Mouse (Mus musculus): ENCODE data around the gene G6pc. TPM values are rescaled to one million over a fixed set of nuclear protein-coding genes. Genes with fewer than 3 reads are reported as not detected.

The G6pc gene
- polyA plus RNA-seq, 1 experiment from 2014 or later, result not detected

DNA sequence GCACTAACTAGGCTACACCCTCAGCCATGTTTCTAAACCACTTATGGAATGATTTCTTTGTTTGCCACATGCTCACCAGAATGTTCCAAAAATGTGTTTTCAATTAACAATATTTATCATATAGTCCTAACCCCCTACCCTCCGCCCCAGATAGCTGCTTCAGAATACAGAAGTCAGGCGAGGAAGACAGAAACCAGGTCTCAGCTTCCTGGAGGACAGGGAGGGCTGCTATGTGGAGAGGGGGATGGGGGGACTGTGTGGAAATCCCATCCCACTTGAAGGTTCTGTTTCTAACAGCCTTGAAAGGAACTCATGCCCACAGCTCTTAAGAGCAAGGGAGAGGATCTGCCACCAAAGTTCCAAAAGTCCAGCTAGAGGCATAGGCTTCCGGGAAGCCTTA lies 18.1 kb upstream of the G6pc start:
- H3K4me1 ChIP-seq (ENCODE audit: control insufficient read depth, insufficient read depth, low read length), result no peaks in the 10 kb centered on the region
- no peaks in the 10 kb centered on the region for H3K27me3 ChIP-seq (ENCODE audit: control insufficient read depth, insufficient read depth, low read length)
- H3K9ac ChIP-seq (replicated peaks; ENCODE audit: low read length), result no peak overlapping the region
- H3K4me2 ChIP-seq (ENCODE audit: low read depth, low read length), result no peak overlapping the region
- DNase-seq (ENCODE audit: low spot score), result peak; percentile 30
- ATAC-seq (replicated peaks; ENCODE audit: insufficient number of reproducible peaks, low FRiP score, low TSS enrichment, low read depth), result no peak
- H3K36me3 ChIP-seq (replicated peaks; ENCODE audit: control insufficient read depth, insufficient read depth, low read depth, low read length), result no peaks in the 10 kb centered on the region
- 65% methylated on average over 3 of the region's 3 CpGs for WGBS
- H3K9me3 ChIP-seq (replicated peaks; ENCODE audit: control insufficient read depth, low read length), result no peaks in the 10 kb centered on the region
- no peak overlapping the region for H3K27ac ChIP-seq (replicated peaks; ENCODE audit: low read depth, low read length)
- H3K4me3 ChIP-seq (ENCODE audit: low read depth, low read length), result no peak overlapping the region

DNA sequence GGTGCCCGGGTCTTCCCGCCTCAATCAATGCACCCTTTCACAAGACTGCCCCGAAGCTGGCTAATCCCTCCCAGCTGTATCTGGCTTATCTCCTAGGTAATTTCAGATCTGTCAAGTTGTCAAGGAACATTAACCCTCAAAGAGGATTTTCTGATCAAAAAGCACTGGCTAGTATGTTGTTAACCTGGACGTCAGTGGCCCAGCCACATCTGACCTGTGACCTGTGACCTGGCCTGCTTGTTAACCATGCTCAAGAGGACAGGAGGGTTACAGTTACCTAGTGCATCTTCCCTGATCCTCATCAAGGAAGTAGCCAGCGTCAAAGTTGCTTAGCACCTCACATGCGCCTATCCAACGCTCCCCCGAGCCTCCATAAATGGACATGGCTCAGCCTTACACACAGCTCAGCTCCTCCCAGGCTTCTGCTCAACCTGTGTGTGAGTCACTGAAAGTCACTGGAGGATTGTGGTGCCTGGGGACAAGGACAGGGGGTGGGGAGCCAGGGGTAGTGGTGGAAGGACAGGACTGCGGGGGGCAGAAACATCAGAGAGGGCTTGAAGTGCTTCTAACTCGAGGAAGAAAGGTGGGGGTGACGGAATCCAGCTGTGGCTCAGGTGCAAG lies 16.2 kb upstream of the G6pc start:
- H3K4me3 ChIP-seq (ENCODE audit: low read depth, low read length), result no peak overlapping the region
- H3K9me3 ChIP-seq (replicated peaks; ENCODE audit: control insufficient read depth, low read length), result no peaks in the 10 kb centered on the region
- H3K36me3 ChIP-seq (replicated peaks; ENCODE audit: control insufficient read depth, insufficient read depth, low read depth, low read length), result no peaks in the 10 kb centered on the region
- H3K27me3 ChIP-seq (ENCODE audit: control insufficient read depth, insufficient read depth, low read length), result no peaks in the 10 kb centered on the region
- H3K4me2 ChIP-seq (ENCODE audit: low read depth, low read length), result no peak overlapping the region; the same call in 1 of the 2 replicates
- H3K9ac ChIP-seq (replicated peaks; ENCODE audit: low read length), result no peak overlapping the region
- no peak overlapping the region for H3K27ac ChIP-seq (replicated peaks; ENCODE audit: low read depth, low read length)
- WGBS, result 55% methylated on average over 11 of the region's 11 CpGs
- no peaks in the 10 kb centered on the region for H3K4me1 ChIP-seq (ENCODE audit: control insufficient read depth, insufficient read depth, low read length)
- DNase-seq (ENCODE audit: low spot score), result peak; percentile 18
- ATAC-seq (replicated peaks; ENCODE audit: insufficient number of reproducible peaks, low FRiP score, low TSS enrichment, low read depth), result no peak

DNA sequence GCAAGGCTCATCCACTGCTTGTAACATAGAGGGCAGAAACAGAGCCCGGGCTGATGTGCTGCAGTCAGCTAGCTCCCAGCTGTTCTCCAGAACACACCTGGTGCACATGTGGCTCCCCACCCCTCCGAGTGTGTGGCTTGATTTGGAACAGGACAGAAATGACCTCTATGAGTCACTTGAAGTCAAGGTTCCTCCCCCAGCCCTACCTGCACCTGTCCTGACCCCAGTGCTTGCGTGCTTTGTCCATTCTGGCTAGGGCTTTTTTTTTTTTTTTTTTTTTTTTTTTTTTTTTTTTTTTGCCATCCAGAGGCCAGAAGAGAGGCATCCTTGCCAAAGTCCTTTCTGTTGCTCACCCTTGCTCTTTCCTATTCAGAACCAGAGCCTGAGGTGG lies 15.6 kb upstream of the G6pc start:
- no peak overlapping the region for H3K4me2 ChIP-seq (ENCODE audit: low read depth, low read length)
- no peak for ATAC-seq (replicated peaks; ENCODE audit: insufficient number of reproducible peaks, low FRiP score, low TSS enrichment, low read depth)
- WGBS, result 50% methylated on average over 3 of the region's 3 CpGs

DNA sequence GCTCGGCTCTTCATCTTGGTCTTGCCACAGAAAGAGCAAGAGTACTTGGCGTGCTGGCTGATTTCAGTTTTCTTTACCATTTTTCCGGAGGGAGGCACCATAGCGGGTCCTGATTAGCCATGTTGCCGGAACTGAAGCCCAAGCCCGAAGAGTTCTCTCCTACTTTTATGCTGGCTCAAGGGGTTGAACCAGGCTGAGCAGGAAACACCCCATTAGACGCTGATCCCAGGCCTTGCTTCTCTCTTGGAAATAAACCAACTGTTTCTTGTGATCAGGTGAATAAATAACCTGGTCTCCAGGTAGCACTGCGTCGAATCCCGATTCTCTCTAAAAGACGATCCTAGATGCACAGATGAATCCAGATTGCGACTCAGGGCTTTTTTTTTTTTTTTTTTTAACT lies 13.9 kb upstream of the G6pc start:
- no peaks in the 10 kb centered on the region for H3K36me3 ChIP-seq (replicated peaks; ENCODE audit: control insufficient read depth, insufficient read depth, low read depth, low read length)
- H3K4me1 ChIP-seq (ENCODE audit: control insufficient read depth, insufficient read depth, low read length), result no peaks in the 10 kb centered on the region
- H3K4me2 ChIP-seq (ENCODE audit: low read depth, low read length), result no peak overlapping the region
- H3K27ac ChIP-seq (replicated peaks; ENCODE audit: low read depth, low read length), result no peak overlapping the region
- H3K9me3 ChIP-seq (replicated peaks; ENCODE audit: control insufficient read depth, low read length), result no peaks in the 10 kb centered on the region
- no peak overlapping the region for H3K9ac ChIP-seq (replicated peaks; ENCODE audit: low read length)
- H3K27me3 ChIP-seq (ENCODE audit: control insufficient read depth, insufficient read depth, low read length), result no peaks in the 10 kb centered on the region
- H3K4me3 ChIP-seq (ENCODE audit: low read depth, low read length), result no peak overlapping the region
- DNase-seq (ENCODE audit: low spot score) (no peak), ATAC-seq (replicated peaks; ENCODE audit: insufficient number of reproducible peaks, low FRiP score, low TSS enrichment, low read depth) (no peak)
- whole genome bisulfite sequencing, result 90% methylated on average over 12 of the region's 12 CpGs

More for the DNA sequence above, 15.6 kb upstream of the G6pc start:
- H3K9ac ChIP-seq (replicated peaks; ENCODE audit: low read length), result no peak overlapping the region
- no peak overlapping the region for H3K4me3 ChIP-seq (ENCODE audit: low read depth, low read length)
- no peak overlapping the region for H3K27ac ChIP-seq (replicated peaks; ENCODE audit: low read depth, low read length)
- DNase-seq (ENCODE audit: low spot score), result no peak
- no peaks in the 10 kb centered on the region for H3K4me1 ChIP-seq (ENCODE audit: control insufficient read depth, insufficient read depth, low read length)
- no peaks in the 10 kb centered on the region for H3K9me3 ChIP-seq (replicated peaks; ENCODE audit: control insufficient read depth, low read length)
- no peaks in the 10 kb centered on the region for H3K36me3 ChIP-seq (replicated peaks; ENCODE audit: control insufficient read depth, insufficient read depth, low read depth, low read length)
- no peaks in the 10 kb centered on the region for H3K27me3 ChIP-seq (ENCODE audit: control insufficient read depth, insufficient read depth, low read length)

GRCm38 (mm10) chr11:101354438-101355010 lies 12.8 kb upstream of the G6pc start:
- WGBS, result 81% methylated on average over 5 of the region's 5 CpGs
- H3K4me3 ChIP-seq (ENCODE audit: low read depth, low read length), result no peak overlapping the region
- no peak overlapping the region for H3K27ac ChIP-seq (replicated peaks; ENCODE audit: low read depth, low read length)
- ATAC-seq (replicated peaks; ENCODE audit: insufficient number of reproducible peaks, low FRiP score, low TSS enrichment, low read depth), result no peak
- no peak overlapping the region for H3K4me2 ChIP-seq (ENCODE audit: low read depth, low read length)
- no peaks in the 10 kb centered on the region for H3K4me1 ChIP-seq (ENCODE audit: control insufficient read depth, insufficient read depth, low read length)
- no peaks in the 10 kb centered on the region for H3K36me3 ChIP-seq (replicated peaks; ENCODE audit: control insufficient read depth, insufficient read depth, low read depth, low read length)
- no peak overlapping the region for H3K9ac ChIP-seq (replicated peaks; ENCODE audit: low read length)
- H3K9me3 ChIP-seq (replicated peaks; ENCODE audit: control insufficient read depth, low read length), result no peaks in the 10 kb centered on the region
- DNase-seq (ENCODE audit: low spot score), result no peak
- H3K27me3 ChIP-seq (ENCODE audit: control insufficient read depth, insufficient read depth, low read length), result no peaks in the 10 kb centered on the region

GRCm38 (mm10) chr11:101355916-101356315 lies 11.4 kb upstream of the G6pc start:
- no peaks in the 10 kb centered on the region for H3K4me1 ChIP-seq (ENCODE audit: control insufficient read depth, insufficient read depth, low read length)
- DNase-seq (ENCODE audit: low spot score) (no peak), ATAC-seq (replicated peaks; ENCODE audit: insufficient number of reproducible peaks, low FRiP score, low TSS enrichment, low read depth) (no peak)
- H3K27ac ChIP-seq (replicated peaks; ENCODE audit: low read depth, low read length), result no peak overlapping the region
- WGBS, result 84% methylated on average over 2 of the region's 2 CpGs
- no peak overlapping the region for H3K9ac ChIP-seq (replicated peaks; ENCODE audit: low read length)
- no peaks in the 10 kb centered on the region for H3K9me3 ChIP-seq (replicated peaks; ENCODE audit: control insufficient read depth, low read length)
- H3K4me2 ChIP-seq (ENCODE audit: low read depth, low read length), result no peak overlapping the region
- H3K4me3 ChIP-seq (ENCODE audit: low read depth, low read length), result no peak overlapping the region
- no peaks in the 10 kb centered on the region for H3K36me3 ChIP-seq (replicated peaks; ENCODE audit: control insufficient read depth, insufficient read depth, low read depth, low read length)
- H3K27me3 ChIP-seq (ENCODE audit: control insufficient read depth, insufficient read depth, low read length), result no peaks in the 10 kb centered on the region

- no peaks in the 10 kb centered on the region for H3K9me3 ChIP-seq (replicated peaks; ENCODE audit: control insufficient read depth, low read length)
- no peaks in the 10 kb centered on the region for H3K4me1 ChIP-seq (ENCODE audit: control insufficient read depth, insufficient read depth, low read length)
- no peak for ATAC-seq (replicated peaks; ENCODE audit: insufficient number of reproducible peaks, low FRiP score, low TSS enrichment, low read depth)
- H3K27me3 ChIP-seq (ENCODE audit: control insufficient read depth, insufficient read depth, low read length), result no peaks in the 10 kb centered on the region
- no peaks in the 10 kb centered on the region for H3K36me3 ChIP-seq (replicated peaks; ENCODE audit: control insufficient read depth, insufficient read depth, low read depth, low read length)
- no peak overlapping the region for H3K9ac ChIP-seq (replicated peaks; ENCODE audit: low read length)
- H3K27ac ChIP-seq (replicated peaks; ENCODE audit: low read depth, low read length), result no peak overlapping the region
- H3K4me2 ChIP-seq (ENCODE audit: low read depth, low read length), result no peak overlapping the region
- WGBS, result 86% methylated on average over 3 of the region's 3 CpGs
- no peak for DNase-seq (ENCODE audit: low spot score)
- H3K4me3 ChIP-seq (ENCODE audit: low read depth, low read length), result no peak overlapping the region
Measured at GRCm38 (mm10) chr11:101357505-101358182, 9.7 kb upstream of the G6pc start.

DNA sequence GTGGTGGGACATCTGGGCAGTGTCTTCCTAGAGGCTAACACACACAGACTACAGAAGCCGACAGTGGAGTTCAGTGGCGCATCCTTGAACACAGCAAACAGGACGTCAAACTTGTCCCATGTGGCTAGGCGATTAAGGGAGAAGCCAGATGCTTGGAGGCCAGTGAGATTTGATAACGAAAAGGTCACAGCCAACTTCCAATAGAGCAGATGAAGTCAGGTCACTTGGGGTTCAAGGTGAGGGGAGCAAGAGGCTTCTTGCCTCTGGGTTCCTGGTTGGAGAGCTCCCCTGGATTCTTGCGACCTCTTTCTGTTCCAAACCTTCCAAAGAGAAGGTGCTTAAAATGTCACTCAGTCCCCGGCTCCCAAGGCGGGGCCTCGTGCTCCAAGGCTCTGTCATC lies 7.6 kb upstream of the G6pc start:
- H3K4me3 ChIP-seq (ENCODE audit: low read depth, low read length), result no peak overlapping the region
- no peak for DNase-seq (ENCODE audit: low spot score)
- no peak overlapping the region for H3K27ac ChIP-seq (replicated peaks; ENCODE audit: low read depth, low read length)
- H3K27me3 ChIP-seq (ENCODE audit: control insufficient read depth, insufficient read depth, low read length), result no peaks in the 10 kb centered on the region
- H3K4me2 ChIP-seq (ENCODE audit: low read depth, low read length), result no peak overlapping the region
- WGBS, result 67% methylated on average over 9 of the region's 9 CpGs
- no peaks in the 10 kb centered on the region for H3K36me3 ChIP-seq (replicated peaks; ENCODE audit: control insufficient read depth, insufficient read depth, low read depth, low read length)
- H3K4me1 ChIP-seq (ENCODE audit: control insufficient read depth, insufficient read depth, low read length), result no peaks in the 10 kb centered on the region
- H3K9me3 ChIP-seq (replicated peaks; ENCODE audit: control insufficient read depth, low read length), result no peaks in the 10 kb centered on the region
- ATAC-seq (replicated peaks; ENCODE audit: insufficient number of reproducible peaks, low FRiP score, low TSS enrichment, low read depth), result no peak
- H3K9ac ChIP-seq (replicated peaks; ENCODE audit: low read length), result no peak overlapping the region

Data from embryonic facial prominence, embryonic 11.5 days (tissue).